Mouse (Mus musculus) E14TG2a.4 (cell line): ENCODE results near the gene Gng3.

Experiments used
- CTCF ChIP-seq: conservative IDR thresholded peaks from 2 replicates; pipeline ENCODE4 v1.5.1; 2014; ENCODE audit warnings: low read length
- NANOG ChIP-seq: IDR thresholded peaks from 2 replicates; pipeline ENCODE4 v1.6.1; 2014; ENCODE audit warnings: borderline replicate concordance, low read length, mixed read lengths
- POU5F1 ChIP-seq: IDR thresholded peaks from 2 replicates; pipeline ENCODE4 v1.6.1; 2014; ENCODE audit warnings: low read length, borderline replicate concordance

GRCm38 (mm10) chr19:8790171-8790570 lies 48.8 kb downstream of the Gng3 start:
- TF ChIP-seq POU5F1: no peak
- no peak for TF ChIP-seq CTCF
- no peak for TF ChIP-seq NANOG
